Mouse (Mus musculus) CD8-positive naive resting alpha-beta T cell, adult 2 months (primary cell): Measurements from ENCODE around the gene Gm20532.

Source experiments
- DNase-seq, 2 experiments: peaks; one replicate each; pipeline ENCODE4 v3.0.0; 2022; ENCODE audit warnings: low read depth in 2 of 2, low spot score in 2 of 2

Gm20532 gene

GRCm38 (mm10) chr2:26617928-26618327 is 31.5 kb downstream of the Gm20532 start:
- no peak for DNase-seq

- no peak for DNase-seq
These were observed 34.8 kb downstream of the Gm20532 start for GRCm38 (mm10) chr2:26621246-26621645.

- peak; percentile 39 to 52 for DNase-seq
These were observed 36.5 kb downstream of the Gm20532 start for GRCm38 (mm10) chr2:26622984-26623383.

- DNase-seq, result no peak
These were observed 39.0 kb downstream of the Gm20532 start for GRCm38 (mm10) chr2:26625419-26625818.

- no peak for DNase-seq
These were observed 39.6 kb downstream of the Gm20532 start for GRCm38 (mm10) chr2:26626081-26626480.

- DNase-seq, result peak in 1 of 2 experiments; percentile 30
These were observed 41.7 kb downstream of the Gm20532 start, which contains the start of gene Fam69b for GRCm38 (mm10) chr2:26627921-26628739. Fam69b (plus strand) TSS chr2:26628457.

- no peak for DNase-seq
These were observed 42.5 kb downstream of the Gm20532 start for GRCm38 (mm10) chr2:26628792-26629437.

GRCm38 (mm10) chr2:26632541-26633395 is 46.3 kb downstream of the Gm20532 start:
- DNase-seq, result no peak

- DNase-seq, result no peak
These were observed 47.6 kb downstream of the Gm20532 start for GRCm38 (mm10) chr2:26633953-26634530.

- no peak for DNase-seq
These were observed 48.4 kb downstream of the Gm20532 start for GRCm38 (mm10) chr2:26634629-26635488.

- DNase-seq, result no peak
These were observed 49.3 kb downstream of the Gm20532 start for GRCm38 (mm10) chr2:26635489-26636324.

- no peak for DNase-seq
These were observed 49.8 kb downstream of the Gm20532 start for GRCm38 (mm10) chr2:26636325-26636635.

- DNase-seq, result no peak
These were observed 51.0 kb downstream of the Gm20532 start for GRCm38 (mm10) chr2:26637316-26637932.

GRCm38 (mm10) chr2:26638039-26638438 is 51.6 kb downstream of the Gm20532 start:
- no peak for DNase-seq

- DNase-seq, result no peak
These were observed 52.1 kb downstream of the Gm20532 start for GRCm38 (mm10) chr2:26638572-26638971.

- peak; percentile 54 to 66 for DNase-seq
These were observed 52.6 kb downstream of the Gm20532 start for GRCm38 (mm10) chr2:26639083-26639482.

GRCm38 (mm10) chr2:26639838-26640830 is 53.7 kb downstream of the Gm20532 start:
- peak; percentile 96 for DNase-seq
